12 mouse cellular contexts compared by ENCODE assay signal in the genomic region with DNA sequence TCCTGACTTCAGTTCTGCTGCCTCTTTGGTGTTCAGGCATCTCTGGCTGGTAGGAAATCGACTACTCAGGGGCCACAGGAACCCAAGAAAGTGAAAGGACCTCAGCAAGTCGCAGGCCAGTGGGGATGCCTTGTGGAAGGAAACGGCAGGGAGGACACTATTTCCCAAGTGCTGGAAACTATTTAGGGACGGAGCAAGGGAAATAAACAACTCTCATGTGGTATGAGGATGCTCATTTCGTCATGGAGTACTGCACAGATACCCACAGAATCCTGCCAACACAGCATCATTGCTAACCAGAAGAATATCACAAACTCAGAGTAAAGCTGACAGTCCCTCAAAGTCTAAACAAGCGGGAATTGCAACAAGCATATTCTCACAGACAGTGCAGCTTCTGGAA. TPM values are rescaled to one million over a fixed set of nuclear protein-coding genes. Genes with fewer than 3 reads are reported as not detected.
DNase-seq lines count a peak whose midpoint lies in the region; ATAC-seq and TF ChIP-seq lines count a peak whose summit lies in the region.
"Had no signal": no experiment of that assay in that cellular context is flagged by ENCODE, and none has a peak within 500 bp of the region (broad histone marks: within the 10 kb centered on the region; RNA-seq: fewer than 3 reads in every experiment).

No protein-coding gene starts in this region.

- peak overlapping the region; percentile 97; the same call in 1 of the 2 replicates for H3K4me2 ChIP-seq in heart, embryonic 11.5 days
- H3K4me2 ChIP-seq in kidney, embryonic 16.5 days (replicated peaks; ENCODE audit: low read depth, low read length): peak overlapping the region; percentile 8; the same call in 1 of the 2 replicates
- H3K4me2 ChIP-seq in midbrain, embryonic 11.5 days: no peak overlapping the region
- H3K4me2 ChIP-seq in midbrain, embryonic 16.5 days (ENCODE audit: low read length): no peak overlapping the region
- peak overlapping the region; percentile 98 for H3K4me2 ChIP-seq in stomach, postnatal 0 days (replicated peaks; ENCODE audit: low read depth)
- no peak overlapping the region for H3K4me2 ChIP-seq in forebrain, postnatal 0 days (ENCODE audit: low read depth)
- H3K4me2 ChIP-seq: limb, embryonic 15.5 days had no signal

- H3K27ac ChIP-seq in heart, embryonic 11.5 days (ENCODE audit: low read depth, low read length): no peak overlapping the region
- H3K27ac ChIP-seq in kidney, embryonic 16.5 days (ENCODE audit: low read length): no peak overlapping the region
- H3K27ac ChIP-seq in midbrain, embryonic 11.5 days (ENCODE audit: low read depth, low read length): no peak overlapping the region
- no peak overlapping the region for H3K27ac ChIP-seq in midbrain, embryonic 16.5 days (ENCODE audit: low read length)
- no peak overlapping the region; the same call in 1 of the 2 replicates for H3K27ac ChIP-seq in stomach, postnatal 0 days (replicated peaks)
- H3K27ac ChIP-seq in forebrain, postnatal 0 days (ENCODE audit: low read depth, low read length): no peak overlapping the region
- H3K27ac ChIP-seq: limb, embryonic 15.5 days had no signal

- 52% methylated on average over 6 of the region's 6 CpGs for WGBS in heart, embryonic 11.5 days (ENCODE audit: insufficient replicate concordance)
- WGBS in kidney, embryonic 16.5 days: 45% methylated on average over 6 of the region's 6 CpGs
- WGBS in midbrain, embryonic 11.5 days: 66% methylated on average over 6 of the region's 6 CpGs
- 70% methylated on average over 6 of the region's 6 CpGs for WGBS in midbrain, embryonic 16.5 days
- 38% methylated on average over 6 of the region's 6 CpGs for WGBS in stomach, postnatal 0 days
- WGBS in forebrain, postnatal 0 days: 70% methylated on average over 6 of the region's 6 CpGs

- no peak for ATAC-seq in heart, embryonic 11.5 days (replicated peaks; ENCODE audit: insufficient number of reproducible peaks, low FRiP score, low TSS enrichment)
- no peak for ATAC-seq in kidney, embryonic 16.5 days (ENCODE audit: low FRiP score, low TSS enrichment)
- no peak for ATAC-seq in midbrain, embryonic 11.5 days (ENCODE audit: low FRiP score)
- ATAC-seq in midbrain, embryonic 16.5 days: no peak
- ATAC-seq in stomach, postnatal 0 days (ENCODE audit: low FRiP score, low TSS enrichment): no peak
- no peak for ATAC-seq in forebrain, postnatal 0 days

- H3K9me3 ChIP-seq in heart, embryonic 11.5 days (replicated peaks; ENCODE audit: control insufficient read depth, low read length): no peaks in the 10 kb centered on the region
- H3K9me3 ChIP-seq in kidney, embryonic 16.5 days (ENCODE audit: low read length): no peaks in the 10 kb centered on the region
- no peaks in the 10 kb centered on the region for H3K9me3 ChIP-seq in midbrain, embryonic 11.5 days (ENCODE audit: control insufficient read depth, low read length)
- H3K9me3 ChIP-seq in midbrain, embryonic 16.5 days (replicated peaks; ENCODE audit: control insufficient read depth, low read length, poor library complexity, severe bottlenecking): no peaks in the 10 kb centered on the region
- H3K9me3 ChIP-seq in stomach, postnatal 0 days (ENCODE audit: control insufficient read depth, low read length): no peaks in the 10 kb centered on the region
- no peaks in the 10 kb centered on the region for H3K9me3 ChIP-seq in forebrain, postnatal 0 days (ENCODE audit: low read length)
- H3K9me3 ChIP-seq: limb, embryonic 15.5 days had no signal

- no peak overlapping the region for H3K9ac ChIP-seq in heart, embryonic 11.5 days (ENCODE audit: low read depth, low read length)
- H3K9ac ChIP-seq in kidney, embryonic 16.5 days (replicated peaks; ENCODE audit: low read length): no peak overlapping the region
- H3K9ac ChIP-seq in midbrain, embryonic 11.5 days (ENCODE audit: low read length): no peak overlapping the region
- no peak overlapping the region for H3K9ac ChIP-seq in midbrain, embryonic 16.5 days (ENCODE audit: low read depth, low read length)
- no peak overlapping the region for H3K9ac ChIP-seq in stomach, postnatal 0 days (ENCODE audit: low read length)
- H3K9ac ChIP-seq in forebrain, postnatal 0 days: no peak overlapping the region
- H3K9ac ChIP-seq: limb, embryonic 15.5 days had no signal

- no peak overlapping the region for H3K4me3 ChIP-seq in heart, embryonic 11.5 days (ENCODE audit: low read depth, low read length)
- H3K4me3 ChIP-seq in kidney, embryonic 16.5 days (ENCODE audit: low read length): no peak overlapping the region
- no peak overlapping the region for H3K4me3 ChIP-seq in midbrain, embryonic 11.5 days (ENCODE audit: low read depth, low read length)
- no peak overlapping the region for H3K4me3 ChIP-seq in midbrain, embryonic 16.5 days (ENCODE audit: low read depth, low read length)
- H3K4me3 ChIP-seq in stomach, postnatal 0 days (ENCODE audit: low read depth, low read length): 0 out of 2 replicates have a peak overlapping the region, but pooled peaks have one; percentile 72
- H3K4me3 ChIP-seq in forebrain, postnatal 0 days (ENCODE audit: low read depth, low read length): no peak overlapping the region

- peaks cover 47% of the 10 kb centered on the region for H3K4me1 ChIP-seq in heart, embryonic 11.5 days (ENCODE audit: control insufficient read depth, insufficient read depth, low read length)
- peaks cover 41% of the 10 kb centered on the region for H3K4me1 ChIP-seq in kidney, embryonic 16.5 days (ENCODE audit: insufficient read depth, low read length)
- H3K4me1 ChIP-seq in midbrain, embryonic 11.5 days (ENCODE audit: control insufficient read depth, insufficient read depth, low read length): peaks cover 13% of the 10 kb centered on the region
- H3K4me1 ChIP-seq in midbrain, embryonic 16.5 days (ENCODE audit: control insufficient read depth, insufficient read depth, low read length): 0 out of 2 replicates have a peak, but pooled peaks cover 2% of the 10 kb centered on the region
- 0 out of 2 replicates have a peak, but pooled peaks cover 8% of the 10 kb centered on the region for H3K4me1 ChIP-seq in stomach, postnatal 0 days (replicated peaks; ENCODE audit: control insufficient read depth, insufficient read depth)
- H3K4me1 ChIP-seq in forebrain, postnatal 0 days (ENCODE audit: insufficient read depth): peaks cover 9% of the 10 kb centered on the region

- no peaks in the 10 kb centered on the region for H3K36me3 ChIP-seq in heart, embryonic 11.5 days (ENCODE audit: control insufficient read depth, insufficient read depth, low read length)
- H3K36me3 ChIP-seq in kidney, embryonic 16.5 days (ENCODE audit: insufficient read depth, low read length): no peaks in the 10 kb centered on the region
- H3K36me3 ChIP-seq in midbrain, embryonic 11.5 days (ENCODE audit: control insufficient read depth, insufficient read depth, low read length): no peaks in the 10 kb centered on the region
- H3K36me3 ChIP-seq in midbrain, embryonic 16.5 days (ENCODE audit: control insufficient read depth, insufficient read depth, low read length): no peaks in the 10 kb centered on the region
- H3K36me3 ChIP-seq in stomach, postnatal 0 days (ENCODE audit: control insufficient read depth, insufficient read depth, low read length): no peaks in the 10 kb centered on the region
- no peaks in the 10 kb centered on the region for H3K36me3 ChIP-seq in forebrain, postnatal 0 days (ENCODE audit: insufficient read depth)
- H3K36me3 ChIP-seq: limb, embryonic 15.5 days had no signal

- TF ChIP-seq EP300 in stomach, postnatal 0 days (optimal IDR thresholded peaks at IDR 0.05): no peak

- DNase-seq in heart, adult 18-20 months: no peak
- no peak for DNase-seq in kidney, postnatal 14 days
- DNase-seq in midbrain, embryonic 11.5 days (ENCODE audit: low spot score, missing footprints): peak; percentile 84
- no peak for DNase-seq in stomach, postnatal 0 days (ENCODE audit: low spot score)
- DNase-seq in forebrain, postnatal 0 days: no peak
- DNase-seq: adrenal gland, postnatal 14 days; cerebellum, postnatal 10 days; thymus, adult 2 months had no signal

- H3K27me3 ChIP-seq in heart, embryonic 11.5 days (ENCODE audit: control insufficient read depth, insufficient read depth, low read length): peaks cover 14% of the 10 kb centered on the region
- H3K27me3 ChIP-seq in kidney, embryonic 16.5 days (ENCODE audit: insufficient read depth, low read length): peaks cover 20% of the 10 kb centered on the region
- peaks cover 33% of the 10 kb centered on the region for H3K27me3 ChIP-seq in midbrain, embryonic 11.5 days (ENCODE audit: control insufficient read depth, insufficient read depth, low read length)
- peaks cover 12% of the 10 kb centered on the region; the same call in 1 of the 2 replicates for H3K27me3 ChIP-seq in midbrain, embryonic 16.5 days (ENCODE audit: control insufficient read depth, insufficient read depth, low read depth, low read length)
- no peaks in the 10 kb centered on the region for H3K27me3 ChIP-seq in stomach, postnatal 0 days (ENCODE audit: control insufficient read depth, insufficient read depth, low read length)
- H3K27me3 ChIP-seq in forebrain, postnatal 0 days (ENCODE audit: insufficient read depth, low read length): no peaks in the 10 kb centered on the region

- TF ChIP-seq CTCF in stomach, postnatal 0 days (IDR thresholded peaks at IDR 0.05; ENCODE audit: low read depth): no peak
- no peak for TF ChIP-seq CTCF in forebrain, postnatal 0 days (IDR thresholded peaks at IDR 0.05; ENCODE audit: low read depth)

RNA-seq across cellular contexts. Expression of gene Rassf5, which starts 2.1 kb away (rescaled TPM):
- 38.1 and 39.1 TPM in 2 replicates for polyA plus RNA-seq in heart, embryonic 11.5 days (2014; fragmentation: Nextera tagmentation; extraction: Ambion mirVana)
- total RNA-seq in heart, adult 18-20 months (2021): 1 to 10 TPM; 2.2 to 4.4 TPM
- polyA plus RNA-seq in kidney, embryonic 16.5 days (2015; fragmentation: Nextera tagmentation; extraction: Ambion mirVana): 2.6 and 3.1 TPM in 2 replicates
- 0.52 and 1.00 TPM in 2 replicates for polyA plus RNA-seq in midbrain, embryonic 11.5 days (2014; fragmentation: Nextera tagmentation; extraction: Ambion mirVana)
- polyA plus RNA-seq in midbrain, embryonic 16.5 days (2015; fragmentation: Nextera tagmentation; extraction: Ambion mirVana): 3.4 and 4.0 TPM in 2 replicates
- polyA plus RNA-seq in stomach, postnatal 0 days (2015; fragmentation: Nextera tagmentation; extraction: Ambion mirVana): 7.9 and 8.6 TPM in 2 replicates
- total RNA-seq in forebrain, postnatal 0 days (2014; rRNA removed): 2.2 and 6.7 TPM in 2 replicates
- polyA plus RNA-seq in forebrain, postnatal 0 days (2015; fragmentation: Nextera tagmentation; extraction: Ambion mirVana): 1.6 and 2.7 TPM in 2 replicates

RNA-seq across cellular contexts. Expression of gene Ikbke, which starts 36.5 kb away (rescaled TPM):
- polyA plus RNA-seq in heart, embryonic 11.5 days (2014; fragmentation: Nextera tagmentation; extraction: Ambion mirVana): 1.3 and 2.4 TPM in 2 replicates
- total RNA-seq in heart, adult 18-20 months (2021): 1 to 10 TPM; 1.5 to 2.6 TPM
- polyA plus RNA-seq in kidney, embryonic 16.5 days (2015; fragmentation: Nextera tagmentation; extraction: Ambion mirVana): 4.8 and 5.5 TPM in 2 replicates
- polyA plus RNA-seq in midbrain, embryonic 11.5 days (2014; fragmentation: Nextera tagmentation; extraction: Ambion mirVana): 0.55 and 0.57 TPM in 2 replicates
- polyA plus RNA-seq in midbrain, embryonic 16.5 days (2015; fragmentation: Nextera tagmentation; extraction: Ambion mirVana): 0.73 and 0.77 TPM in 2 replicates
- 4.5 and 5.7 TPM in 2 replicates for polyA plus RNA-seq in stomach, postnatal 0 days (2015; fragmentation: Nextera tagmentation; extraction: Ambion mirVana)
- total RNA-seq in forebrain, postnatal 0 days (2014; rRNA removed): 1.9 and 2.6 TPM in 2 replicates
- 0.65 and 0.73 TPM in 2 replicates for polyA plus RNA-seq in forebrain, postnatal 0 days (2015; fragmentation: Nextera tagmentation; extraction: Ambion mirVana)

Comparison
In these comparisons a context has a peak if more than half of its experiments do, and no peak if none do; other contexts are left out.
1. H3K4me2 ChIP-seq: peak in heart, embryonic 11.5 days (single experiment), kidney, embryonic 16.5 days (single experiment) and stomach, postnatal 0 days (single experiment); none in midbrain, embryonic 11.5 days (single experiment), midbrain, embryonic 16.5 days (single experiment) and forebrain, postnatal 0 days (single experiment).